Mouse (Mus musculus) heart, postnatal 10 days (tissue): ENCODE measurements at regions not wholly inside any gene's neighbourhood (a gene's known extent, or its start where the extent isn't known, plus 50 kb on each side); places are given as distances from the start of the nearest gene placed in this dataset.

ENCODE experiments used
- DNase-seq, 2 experiments: peaks; one replicate each; pipeline ENCODE4 v3.0.0; 2021
- intact Hi-C: fragments of 180-260 bp; cut with DNase I; formaldehyde crosslinking; loops from one replicate; pipeline ENCODE4 v1.15.1; 2025

- no peak for DNase-seq
- intact Hi-C loops: no loop called here
These were observed 274.7 kb upstream of the Ddx18 start for GRCm38 (mm10) chr1:121842381-121843075.

DNA sequence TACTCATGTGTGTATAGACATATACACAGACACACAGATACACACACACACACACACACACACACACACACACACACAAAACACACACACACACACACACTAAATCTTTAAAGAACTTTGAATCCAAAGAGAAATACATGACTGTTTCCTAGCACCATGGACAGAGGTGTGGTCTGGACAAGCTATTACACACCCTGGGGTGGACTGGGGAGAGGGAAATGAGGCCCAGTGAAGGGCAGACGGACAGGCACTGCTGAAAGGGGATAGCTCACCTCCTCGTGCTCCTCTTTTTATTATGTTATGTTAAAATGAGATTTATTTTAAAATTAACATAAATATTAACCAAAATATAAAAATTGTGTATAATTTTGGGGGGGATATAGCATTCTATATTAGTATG lies 265.8 kb upstream of the Ddx18 start:
- no peak for DNase-seq
- intact Hi-C loops: no loop called here

DNA sequence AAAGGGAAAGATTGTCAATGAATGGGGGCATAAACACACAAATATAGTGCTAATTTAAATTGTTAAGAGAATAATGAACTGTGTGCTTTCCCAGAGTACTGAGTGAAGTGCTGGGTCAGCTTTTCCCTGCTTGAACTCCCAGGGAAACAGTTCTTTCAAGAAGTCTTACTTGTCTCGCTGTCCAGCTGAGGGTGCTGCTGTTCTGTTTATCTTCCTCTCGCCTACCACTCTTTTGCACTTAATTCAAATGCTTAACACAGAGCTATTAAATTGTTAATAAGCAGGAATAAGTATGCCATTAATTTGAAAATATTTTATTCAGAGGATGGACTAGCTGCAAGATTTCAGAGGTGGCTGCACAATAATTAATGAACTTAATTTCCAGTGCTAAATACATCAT lies 262.5 kb upstream of the Ddx18 start:
- no peak for DNase-seq
- intact Hi-C loops: no loop called here

GRCm38 (mm10) chr1:121822950-121823349 lies 255.2 kb upstream of the Ddx18 start:
- intact Hi-C loops: no loop called here
- DNase-seq: no peak

DNA sequence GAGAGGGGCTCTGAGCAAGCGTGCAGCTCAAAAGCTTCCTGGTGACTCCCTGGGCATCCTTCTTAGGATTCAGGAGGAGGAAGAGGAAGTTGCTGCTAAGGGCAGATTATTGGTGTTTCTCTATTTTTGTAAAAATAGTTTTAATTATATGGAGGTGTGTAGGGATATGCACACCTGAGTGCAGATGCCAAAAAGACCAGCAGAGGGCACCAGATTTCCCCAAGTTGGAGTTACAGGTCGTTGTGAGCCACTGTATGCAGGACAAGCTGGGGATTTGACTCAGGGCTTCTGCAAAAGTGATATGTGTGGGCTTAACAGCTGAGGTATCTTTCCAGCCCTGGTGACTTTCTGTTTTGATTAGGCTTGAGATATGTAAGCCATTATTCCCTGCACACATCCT lies 235.5 kb upstream of the Ddx18 start:
- DNase-seq: no peak
- intact Hi-C loops: no loop called here

DNA sequence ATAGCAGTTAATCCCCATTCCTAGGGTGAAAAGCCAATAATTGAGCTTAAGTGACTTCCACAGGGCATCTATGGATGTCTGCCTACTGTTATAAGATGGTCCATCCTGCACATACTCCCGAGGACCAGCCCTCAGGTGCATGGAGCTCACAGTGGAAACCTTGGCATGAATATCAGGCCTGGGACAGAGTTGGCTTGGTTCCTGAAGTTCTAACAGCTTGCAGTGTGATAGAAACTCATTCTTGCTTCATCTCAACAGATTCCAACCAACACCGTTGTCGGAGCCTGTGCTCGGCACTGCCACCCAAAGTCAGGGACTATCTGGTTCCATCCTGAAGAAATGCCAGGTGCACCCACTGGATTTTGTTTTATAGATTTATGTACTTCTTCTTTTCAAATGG lies 234.7 kb upstream of the Ddx18 start:
- intact Hi-C loops: no loop called here
- no peak for DNase-seq

DNA sequence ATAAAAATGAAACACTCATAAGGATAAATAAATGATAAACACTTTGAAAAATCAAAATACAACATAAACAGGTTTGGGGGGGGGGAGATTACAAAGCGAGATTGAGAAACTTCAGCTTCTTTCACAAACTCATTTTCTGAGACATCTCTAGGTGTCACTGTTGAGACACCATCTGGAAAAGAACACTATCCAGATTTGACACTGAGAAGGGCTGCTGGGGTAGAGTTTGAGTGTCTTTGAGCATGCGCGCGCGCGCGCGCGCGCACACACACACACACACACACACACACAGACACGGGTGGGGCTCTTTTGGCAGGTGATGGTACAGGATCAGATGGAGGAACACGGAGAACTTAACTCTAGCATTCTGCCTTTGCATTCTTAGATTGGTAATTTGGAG lies 230.7 kb upstream of the Ddx18 start:
- intact Hi-C loops: no loop called here
- no peak for DNase-seq

- intact Hi-C loops: no loop called here
- DNase-seq: no peak
These were observed 227.4 kb upstream of the Ddx18 start for GRCm38 (mm10) chr1:121795024-121795786.

DNA sequence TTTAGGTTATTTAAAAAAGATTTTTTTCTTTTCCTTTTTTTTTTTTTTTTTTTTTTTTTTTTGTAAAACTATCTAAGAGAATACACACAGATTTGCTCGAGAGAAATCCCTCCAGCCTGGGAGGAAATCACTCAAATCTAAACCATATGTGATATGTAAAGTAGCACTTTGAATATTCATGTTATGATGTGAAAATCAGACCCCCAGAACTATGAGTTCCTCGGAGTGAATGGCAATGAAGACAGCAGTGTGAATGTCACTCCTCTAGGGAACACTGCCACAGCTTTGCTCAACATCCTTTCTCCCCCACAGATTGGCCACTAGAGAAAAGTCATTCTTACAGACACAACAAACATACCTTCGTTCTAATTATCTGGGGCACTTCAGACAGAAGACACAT lies 217.8 kb upstream of the Ddx18 start:
- no peak for DNase-seq
- intact Hi-C loops: no loop called here

DNA sequence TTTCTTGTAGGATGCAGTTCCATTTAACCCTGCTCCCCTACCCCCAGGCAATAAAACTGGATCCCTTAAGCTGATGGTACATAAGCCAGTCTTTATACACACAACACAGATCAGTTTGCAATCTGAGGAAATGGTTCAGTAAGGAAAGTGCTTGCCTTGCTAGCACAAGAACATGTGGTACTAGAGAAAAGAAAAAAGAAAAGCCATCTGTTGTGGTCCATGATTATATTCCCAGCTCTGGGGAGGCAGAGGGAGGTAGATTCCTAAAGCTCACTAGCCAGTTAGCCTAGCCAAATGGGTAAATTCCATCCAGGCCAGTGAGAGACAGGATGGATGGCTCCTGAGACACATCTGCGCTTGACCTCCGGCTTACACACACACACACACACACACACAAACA lies 206.2 kb upstream of the Ddx18 start:
- intact Hi-C loops: no loop called here
- DNase-seq: no peak

DNA sequence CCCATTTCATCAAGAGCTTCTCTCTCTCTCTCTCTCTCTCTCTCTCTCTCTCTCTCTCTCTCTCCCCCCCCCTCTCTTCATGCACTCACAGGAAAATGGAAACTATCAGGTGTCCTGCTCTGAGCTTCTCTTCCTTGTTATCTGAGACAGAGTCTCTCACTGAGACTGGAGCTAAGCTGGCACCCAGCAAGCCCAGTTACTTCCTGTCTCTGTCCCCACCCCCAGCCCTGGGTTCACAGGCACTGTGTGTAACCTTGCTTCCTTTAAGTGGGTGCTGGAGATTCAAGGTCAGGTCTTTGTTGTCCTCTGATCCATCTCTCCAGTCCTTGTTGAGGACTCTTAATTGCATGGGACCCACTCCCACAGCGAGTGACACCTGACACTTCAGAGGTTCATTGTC lies 203.7 kb upstream of the Ddx18 start:
- intact Hi-C loops: no loop called here
- no peak for DNase-seq

- intact Hi-C loops: no loop called here
- no peak for DNase-seq
These were observed 203.1 kb upstream of the Ddx18 start for GRCm38 (mm10) chr1:121770936-121771335.

GRCm38 (mm10) chr1:121760086-121760485 lies 192.3 kb upstream of the Ddx18 start:
- intact Hi-C loops: no loop called here

GRCm38 (mm10) chr1:121745181-121745580 lies 177.4 kb upstream of the Ddx18 start:
- no peak for DNase-seq
- intact Hi-C loops: no loop called here

More at GRCm38 (mm10) chr1:121760086-121760485, 192.3 kb upstream of the Ddx18 start:
- DNase-seq: no peak

DNA sequence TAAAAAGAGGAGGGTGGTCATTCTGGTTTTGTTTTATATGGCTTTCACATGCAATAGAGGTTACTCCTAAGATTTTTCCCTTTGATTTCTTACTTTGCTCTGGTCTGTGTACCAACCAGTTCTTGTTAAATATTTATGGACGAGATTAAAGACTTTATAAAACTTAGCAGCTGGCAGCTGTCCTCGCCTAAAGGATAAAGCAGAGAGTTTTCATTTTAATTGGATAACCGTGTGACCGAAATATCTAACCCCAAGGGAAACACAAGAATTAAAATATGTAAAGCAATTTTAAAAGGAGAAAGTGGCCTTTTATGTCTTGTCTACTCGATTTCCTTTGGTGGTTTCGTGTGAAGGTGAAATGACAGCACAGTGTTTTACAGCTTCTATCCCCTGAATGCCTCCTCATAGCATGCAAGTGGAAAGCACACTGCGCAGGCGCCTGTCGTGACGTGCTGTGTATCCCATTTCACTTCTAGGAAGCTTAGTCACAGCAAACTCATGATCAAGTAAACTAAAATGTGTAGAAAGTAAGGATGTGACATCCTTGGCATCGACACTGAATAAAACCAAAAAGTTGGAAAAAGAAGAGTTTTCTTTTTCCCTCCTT lies 167.4 kb upstream of the Ddx18 start:
- intact Hi-C loops: no loop called here
- DNase-seq: no peak

- intact Hi-C loops: no loop called here
- DNase-seq: no peak
These were observed 166.8 kb upstream of the Ddx18 start for GRCm38 (mm10) chr1:121734456-121735112.

DNA sequence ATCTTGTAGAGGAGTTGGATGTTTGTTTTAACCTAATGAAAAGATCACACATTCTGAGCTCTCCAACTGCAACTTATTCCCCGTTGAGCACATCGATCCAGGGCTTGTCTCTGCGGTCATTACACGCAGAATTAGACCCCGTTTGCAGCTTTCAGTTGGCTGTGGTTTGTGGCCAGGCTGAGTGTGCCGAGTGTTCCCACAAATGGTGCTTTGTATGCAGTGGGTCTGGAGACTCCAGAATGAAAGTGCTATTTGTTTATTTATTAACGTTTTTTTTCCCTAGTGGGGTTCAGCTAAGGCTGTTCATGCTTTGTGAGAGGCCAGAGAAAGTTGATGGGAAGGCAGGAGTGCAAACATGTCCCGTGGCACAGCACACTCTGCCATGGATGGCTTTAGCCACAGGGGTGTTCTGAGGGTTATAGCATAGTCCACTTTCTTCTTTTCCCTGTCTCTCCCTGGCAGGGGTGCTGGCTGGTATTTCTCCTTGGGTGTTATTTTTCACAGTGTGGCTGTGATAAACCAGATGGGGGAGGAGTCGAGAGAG lies 141.6 kb upstream of the Ddx18 start:
- no peak for DNase-seq
- intact Hi-C loops: no loop called here

DNA sequence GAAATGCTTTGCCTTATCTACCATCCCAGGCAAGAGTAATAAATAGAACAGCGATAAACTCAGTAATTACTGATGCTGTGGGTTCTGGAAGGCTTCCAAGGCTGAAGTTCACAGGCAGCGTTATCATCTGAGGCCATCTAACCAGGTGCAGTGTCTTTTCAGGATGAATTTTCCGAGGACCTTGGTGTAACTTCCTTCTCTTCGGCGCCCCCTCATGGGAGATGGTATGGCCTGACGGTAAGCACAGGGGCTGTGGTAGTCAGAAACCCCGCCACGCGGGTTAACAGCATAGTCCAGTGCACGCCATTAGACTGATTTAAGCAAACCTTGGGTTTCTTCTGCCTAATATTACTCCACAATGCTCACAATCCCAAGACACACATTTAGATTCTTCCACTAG lies 140.5 kb upstream of the Ddx18 start:
- intact Hi-C loops: no loop called here
- DNase-seq: peak in 1 of 2 experiments; percentile 4

- intact Hi-C loops: no loop called here
- no peak for DNase-seq
These were observed 134.0 kb upstream of the Ddx18 start for GRCm38 (mm10) chr1:121701826-121702225.

- no peak for DNase-seq
- intact Hi-C loops: no loop called here
These were observed 86.1 kb upstream of the Ddx18 start for GRCm38 (mm10) chr1:121653901-121654300.

- no peak for DNase-seq
- intact Hi-C loops: no loop called here
These were observed 82.3 kb upstream of the Ddx18 start for GRCm38 (mm10) chr1:121650071-121650470.
